Mouse (Mus musculus): ENCODE measurements at regions not wholly inside any gene's neighbourhood (a gene's known extent, or its start where the extent isn't known, plus 50 kb on each side); places are given as distances from the start of the nearest gene placed in this dataset.

GRCm38 (mm10) chr6:31156999-31157398 lies 198.1 kb upstream of the Klf14 start:
- no peak overlapping the region for H3K4me2 ChIP-seq (ENCODE audit: low read length)
- no peaks in the 10 kb centered on the region for H3K9me3 ChIP-seq (ENCODE audit: control insufficient read depth, low read length)
- H3K27me3 ChIP-seq (replicated peaks; ENCODE audit: control insufficient read depth, insufficient read depth, low read length): no peaks in the 10 kb centered on the region
- 95% methylated on average over 2 of the region's 2 CpGs for WGBS
- ATAC-seq (replicated peaks; ENCODE audit: low FRiP score, low TSS enrichment, low read depth) (no peak), DNase-seq (ENCODE audit: low spot score) (no peak)
- H3K27ac ChIP-seq (ENCODE audit: low read depth): no peak overlapping the region
- no peak overlapping the region for H3K9ac ChIP-seq (ENCODE audit: low read length)
- H3K36me3 ChIP-seq (ENCODE audit: control insufficient read depth, insufficient read depth, low read length): no peaks in the 10 kb centered on the region
- no peak overlapping the region for H3K4me3 ChIP-seq (ENCODE audit: low read depth, low read length)
- H3K4me1 ChIP-seq (replicated peaks; ENCODE audit: control insufficient read depth, insufficient read depth, low read length): peaks cover 3% of the 10 kb centered on the region; the same call in 1 of the 2 replicates

GRCm38 (mm10) chr6:31157429-31157828 lies 198.6 kb upstream of the Klf14 start:
- DNase-seq (ENCODE audit: low spot score) (no peak), ATAC-seq (replicated peaks; ENCODE audit: low FRiP score, low TSS enrichment, low read depth) (no peak)
- H3K4me2 ChIP-seq (ENCODE audit: low read length): no peak overlapping the region
- H3K27me3 ChIP-seq (replicated peaks; ENCODE audit: control insufficient read depth, insufficient read depth, low read length): no peaks in the 10 kb centered on the region
- 88% methylated on average over 6 of the region's 6 CpGs for WGBS
- no peak overlapping the region for H3K9ac ChIP-seq (ENCODE audit: low read length)
- H3K9me3 ChIP-seq (ENCODE audit: control insufficient read depth, low read length): no peaks in the 10 kb centered on the region
- H3K36me3 ChIP-seq (ENCODE audit: control insufficient read depth, insufficient read depth, low read length): no peaks in the 10 kb centered on the region
- peaks cover 3% of the 10 kb centered on the region; the same call in 1 of the 2 replicates for H3K4me1 ChIP-seq (replicated peaks; ENCODE audit: control insufficient read depth, insufficient read depth, low read length)
- no peak overlapping the region for H3K4me3 ChIP-seq (ENCODE audit: low read depth, low read length)
- no peak overlapping the region for H3K27ac ChIP-seq (ENCODE audit: low read depth)

- DNase-seq (ENCODE audit: low spot score) (no peak), ATAC-seq (replicated peaks; ENCODE audit: low FRiP score, low TSS enrichment, low read depth) (no peak)
- Histone ChIP-seq H3K4me3 (ENCODE audit: low read depth, low read length) (no peak overlapping the region), H3K4me1 (replicated peaks; ENCODE audit: control insufficient read depth, insufficient read depth, low read length) (peaks cover 3% of the 10 kb centered on the region; the same call in 1 of the 2 replicates), H3K9me3 (ENCODE audit: control insufficient read depth, low read length) (no peaks in the 10 kb centered on the region), H3K27me3 (replicated peaks; ENCODE audit: control insufficient read depth, insufficient read depth, low read length) (no peaks in the 10 kb centered on the region), H3K4me2 (ENCODE audit: low read length) (no peak overlapping the region), H3K9ac (ENCODE audit: low read length) (no peak overlapping the region), H3K27ac (ENCODE audit: low read depth) (no peak overlapping the region), H3K36me3 (ENCODE audit: control insufficient read depth, insufficient read depth, low read length) (no peaks in the 10 kb centered on the region)
- WGBS: 76% methylated on average over 7 of the region's 7 CpGs
These were observed 199.8 kb upstream of the Klf14 start for GRCm38 (mm10) chr6:31158648-31159047.

GRCm38 (mm10) chr6:31159240-31159639 lies 200.4 kb upstream of the Klf14 start:
- WGBS: 41% methylated on average over 8 of the region's 8 CpGs
- H3K4me1 ChIP-seq (replicated peaks; ENCODE audit: control insufficient read depth, insufficient read depth, low read length): peaks cover 3% of the 10 kb centered on the region; the same call in 1 of the 2 replicates
- no peaks in the 10 kb centered on the region for H3K36me3 ChIP-seq (ENCODE audit: control insufficient read depth, insufficient read depth, low read length)
- H3K9ac ChIP-seq (ENCODE audit: low read length): no peak overlapping the region
- 0 out of 2 replicates have a peak overlapping the region, but pooled peaks have one; percentile 0 for H3K4me2 ChIP-seq (ENCODE audit: low read length)
- no peak overlapping the region for H3K4me3 ChIP-seq (ENCODE audit: low read depth, low read length)
- H3K27ac ChIP-seq (ENCODE audit: low read depth): no peak overlapping the region
- H3K27me3 ChIP-seq (replicated peaks; ENCODE audit: control insufficient read depth, insufficient read depth, low read length): no peaks in the 10 kb centered on the region
- DNase-seq (ENCODE audit: low spot score) (peak; percentile 63), ATAC-seq (replicated peaks; ENCODE audit: low FRiP score, low TSS enrichment, low read depth) (peak; percentile 65)
- H3K9me3 ChIP-seq (ENCODE audit: control insufficient read depth, low read length): no peaks in the 10 kb centered on the region

GRCm38 (mm10) chr6:31159935-31160670 lies 201.2 kb upstream of the Klf14 start:
- Histone ChIP-seq H3K9ac (ENCODE audit: low read length) (no peak overlapping the region), H3K36me3 (ENCODE audit: control insufficient read depth, insufficient read depth, low read length) (no peaks in the 10 kb centered on the region), H3K27ac (ENCODE audit: low read depth) (no peak overlapping the region), H3K27me3 (replicated peaks; ENCODE audit: control insufficient read depth, insufficient read depth, low read length) (no peaks in the 10 kb centered on the region), H3K4me1 (replicated peaks; ENCODE audit: control insufficient read depth, insufficient read depth, low read length) (peaks cover 3% of the 10 kb centered on the region; the same call in 1 of the 2 replicates), H3K4me3 (ENCODE audit: low read depth, low read length) (no peak overlapping the region), H3K9me3 (ENCODE audit: control insufficient read depth, low read length) (no peaks in the 10 kb centered on the region), H3K4me2 (ENCODE audit: low read length) (no peak overlapping the region)
- ATAC-seq (replicated peaks; ENCODE audit: low FRiP score, low TSS enrichment, low read depth) (no peak), DNase-seq (ENCODE audit: low spot score) (no peak)
- 74% methylated on average over 16 of the region's 16 CpGs for WGBS

GRCm38 (mm10) chr6:31161445-31162340 lies 202.8 kb upstream of the Klf14 start:
- peaks cover 3% of the 10 kb centered on the region; the same call in 1 of the 2 replicates for H3K4me1 ChIP-seq (replicated peaks; ENCODE audit: control insufficient read depth, insufficient read depth, low read length)
- no peaks in the 10 kb centered on the region for H3K9me3 ChIP-seq (ENCODE audit: control insufficient read depth, low read length)
- no peak overlapping the region for H3K4me2 ChIP-seq (ENCODE audit: low read length)
- no peak overlapping the region for H3K9ac ChIP-seq (ENCODE audit: low read length)
- H3K36me3 ChIP-seq (ENCODE audit: control insufficient read depth, insufficient read depth, low read length): no peaks in the 10 kb centered on the region
- H3K27ac ChIP-seq (ENCODE audit: low read depth): no peak overlapping the region
- no peak overlapping the region for H3K4me3 ChIP-seq (ENCODE audit: low read depth, low read length)
- DNase-seq (ENCODE audit: low spot score) (no peak), ATAC-seq (replicated peaks; ENCODE audit: low FRiP score, low TSS enrichment, low read depth) (no peak)
- H3K27me3 ChIP-seq (replicated peaks; ENCODE audit: control insufficient read depth, insufficient read depth, low read length): no peaks in the 10 kb centered on the region
- 78% methylated on average over 22 of the region's 22 CpGs for WGBS

GRCm38 (mm10) chr6:31165011-31165410 lies 206.1 kb upstream of the Klf14 start:
- DNase-seq (ENCODE audit: low spot score) (no peak), ATAC-seq (replicated peaks; ENCODE audit: low FRiP score, low TSS enrichment, low read depth) (peak; percentile 89)
- Histone ChIP-seq H3K4me1 (replicated peaks; ENCODE audit: control insufficient read depth, insufficient read depth, low read length) (no peaks in the 10 kb centered on the region; the same call in 1 of the 2 replicates), H3K27me3 (replicated peaks; ENCODE audit: control insufficient read depth, insufficient read depth, low read length) (no peaks in the 10 kb centered on the region), H3K36me3 (ENCODE audit: control insufficient read depth, insufficient read depth, low read length) (no peaks in the 10 kb centered on the region), H3K4me3 (ENCODE audit: low read depth, low read length) (no peak overlapping the region), H3K27ac (ENCODE audit: low read depth) (no peak overlapping the region), H3K9ac (ENCODE audit: low read length) (no peak overlapping the region), H3K9me3 (ENCODE audit: control insufficient read depth, low read length) (no peaks in the 10 kb centered on the region), H3K4me2 (ENCODE audit: low read length) (no peak overlapping the region)
- 63% methylated on average over 6 of the region's 6 CpGs for WGBS

GRCm38 (mm10) chr6:31166347-31166746 lies 207.5 kb upstream of the Klf14 start:
- H3K27ac ChIP-seq (ENCODE audit: low read depth): no peak overlapping the region
- no peaks in the 10 kb centered on the region for H3K9me3 ChIP-seq (ENCODE audit: control insufficient read depth, low read length)
- WGBS: 68% methylated on average over 8 of the region's 8 CpGs
- no peak overlapping the region for H3K4me3 ChIP-seq (ENCODE audit: low read depth, low read length)
- no peaks in the 10 kb centered on the region; the same call in 1 of the 2 replicates for H3K4me1 ChIP-seq (replicated peaks; ENCODE audit: control insufficient read depth, insufficient read depth, low read length)
- ATAC-seq (replicated peaks; ENCODE audit: low FRiP score, low TSS enrichment, low read depth): no peak
- no peak for DNase-seq (ENCODE audit: low spot score)
- H3K27me3 ChIP-seq (replicated peaks; ENCODE audit: control insufficient read depth, insufficient read depth, low read length): no peaks in the 10 kb centered on the region
- no peaks in the 10 kb centered on the region for H3K36me3 ChIP-seq (ENCODE audit: control insufficient read depth, insufficient read depth, low read length)
- no peak overlapping the region for H3K4me2 ChIP-seq (ENCODE audit: low read length)
- H3K9ac ChIP-seq (ENCODE audit: low read length): no peak overlapping the region

All from intestine, embryonic 14.5 days (tissue).